Mouse (Mus musculus): ENCODE data around the gene Fam120a. TPM values are rescaled to one million over a fixed set of nuclear protein-coding genes. Genes with fewer than 3 reads are reported as not detected.

The Fam120a gene
- polyA plus RNA-seq, 1 experiment from 2014 or later, result 22.5 TPM

DNA sequence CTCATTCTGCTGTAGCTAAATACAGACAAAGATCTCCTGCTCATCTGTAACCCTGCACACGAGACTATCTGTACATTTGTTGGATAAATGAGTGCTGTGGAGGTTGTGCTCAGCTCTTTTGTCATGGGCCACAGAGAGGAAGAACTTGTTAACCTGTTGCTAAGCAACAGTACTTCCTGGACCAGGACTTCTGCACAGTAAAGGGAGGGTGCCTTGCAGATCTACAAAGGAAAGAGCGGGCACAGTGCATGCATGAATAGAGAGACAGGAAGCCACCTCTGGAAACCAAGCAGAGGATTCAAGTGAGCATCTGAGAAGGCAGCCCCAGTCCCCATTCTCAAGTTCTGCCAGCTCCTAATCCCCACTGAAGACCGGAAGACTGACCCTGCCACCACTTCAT, 27.1 kb upstream of the Fam120a start:
- WGBS, result 13% methylated on average over 3 of the region's 3 CpGs
- H3K27ac ChIP-seq (ENCODE audit: low read depth, low read length), result no peak overlapping the region
- DNase-seq (ENCODE audit: low spot score), result no peak

DNA sequence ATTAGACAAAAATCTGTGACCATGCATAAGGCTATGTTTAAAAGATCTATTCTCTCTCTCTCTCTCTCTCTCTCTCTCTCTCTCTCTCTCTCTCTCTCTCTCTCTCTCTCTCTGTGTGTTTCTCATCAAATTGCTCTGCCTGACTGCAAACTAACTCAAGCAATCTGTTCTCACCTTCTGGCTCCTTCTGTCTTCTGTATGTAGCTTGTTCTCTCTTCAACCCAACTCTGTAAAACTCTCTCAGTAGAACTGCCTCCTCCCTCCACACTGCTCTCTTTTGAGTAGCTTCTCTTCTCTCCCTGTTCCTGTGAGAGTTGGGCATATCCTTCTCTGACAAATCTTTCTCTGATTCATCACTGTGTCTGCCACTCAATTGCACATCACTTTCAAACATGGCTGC, 25.1 kb upstream of the Fam120a start:
- Histone ChIP-seq H3K27ac (ENCODE audit: low read depth, low read length) (no peak overlapping the region), H3K9me3 (ENCODE audit: control insufficient read depth, low read length) (no peaks in the 10 kb centered on the region), H3K4me1 (replicated peaks; ENCODE audit: control insufficient read depth, insufficient read depth, low read length) (peaks cover 5% of the 10 kb centered on the region; the same call in 1 of the 2 replicates), H3K4me2 (ENCODE audit: low read depth, low read length, severe bottlenecking) (no peak overlapping the region), H3K9ac (ENCODE audit: low read length) (no peak overlapping the region), H3K4me3 (ENCODE audit: low read depth, low read length) (no peak overlapping the region), H3K36me3 (ENCODE audit: control insufficient read depth, insufficient read depth, low read length) (no peaks in the 10 kb centered on the region), H3K27me3 (ENCODE audit: control insufficient read depth, insufficient read depth, low read length) (no peaks in the 10 kb centered on the region)
- DNase-seq (ENCODE audit: low spot score), result no peak
- no peak for ATAC-seq (replicated peaks; ENCODE audit: low FRiP score)

More for the DNA sequence above, 27.1 kb upstream of the Fam120a start:
- no peaks in the 10 kb centered on the region for H3K36me3 ChIP-seq (ENCODE audit: control insufficient read depth, insufficient read depth, low read length)
- no peak overlapping the region for H3K4me3 ChIP-seq (ENCODE audit: low read depth, low read length)
- H3K9me3 ChIP-seq (ENCODE audit: control insufficient read depth, low read length), result no peaks in the 10 kb centered on the region
- H3K9ac ChIP-seq (ENCODE audit: low read length), result no peak overlapping the region
- H3K27me3 ChIP-seq (ENCODE audit: control insufficient read depth, insufficient read depth, low read length), result no peaks in the 10 kb centered on the region
- H3K4me1 ChIP-seq (replicated peaks; ENCODE audit: control insufficient read depth, insufficient read depth, low read length), result peaks cover 5% of the 10 kb centered on the region; the same call in 1 of the 2 replicates
- H3K4me2 ChIP-seq (ENCODE audit: low read depth, low read length, severe bottlenecking), result no peak overlapping the region
- peak; percentile 58; the same call in 1 of the 2 replicates for ATAC-seq (replicated peaks; ENCODE audit: low FRiP score)

DNA sequence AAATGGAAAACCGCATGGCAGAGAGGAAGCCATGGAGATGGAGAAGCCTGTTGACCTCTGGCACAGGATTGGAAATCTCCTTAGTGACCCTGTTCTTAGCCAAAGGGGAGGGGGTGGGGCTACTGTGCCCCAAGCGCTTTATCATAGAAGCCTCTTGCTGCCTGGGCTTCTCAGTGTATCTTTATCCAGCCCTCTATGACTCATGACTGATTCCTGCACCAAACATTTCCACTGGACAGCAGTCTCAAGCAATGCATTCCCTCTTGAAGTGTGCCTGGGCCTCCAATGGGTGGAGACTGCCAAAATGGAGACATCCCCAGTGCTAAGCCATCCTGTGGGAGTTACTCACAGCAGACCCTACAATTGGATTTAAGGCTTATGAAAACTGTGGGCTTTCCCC, 22.3 kb upstream of the Fam120a start:
- no peaks in the 10 kb centered on the region for H3K27me3 ChIP-seq (ENCODE audit: control insufficient read depth, insufficient read depth, low read length)
- WGBS, result 80% methylated on average over 2 of the region's 2 CpGs
- H3K27ac ChIP-seq (ENCODE audit: low read depth, low read length), result no peak overlapping the region
- H3K4me3 ChIP-seq (ENCODE audit: low read depth, low read length), result no peak overlapping the region
- no peaks in the 10 kb centered on the region for H3K9me3 ChIP-seq (ENCODE audit: control insufficient read depth, low read length)
- DNase-seq (ENCODE audit: low spot score), result no peak
- peaks cover 2% of the 10 kb centered on the region; the same call in 1 of the 2 replicates for H3K4me1 ChIP-seq (replicated peaks; ENCODE audit: control insufficient read depth, insufficient read depth, low read length)
- H3K9ac ChIP-seq (ENCODE audit: low read length), result no peak overlapping the region
- no peak overlapping the region for H3K4me2 ChIP-seq (ENCODE audit: low read depth, low read length, severe bottlenecking)
- no peaks in the 10 kb centered on the region for H3K36me3 ChIP-seq (ENCODE audit: control insufficient read depth, insufficient read depth, low read length)
- no peak for ATAC-seq (replicated peaks; ENCODE audit: low FRiP score)

DNA sequence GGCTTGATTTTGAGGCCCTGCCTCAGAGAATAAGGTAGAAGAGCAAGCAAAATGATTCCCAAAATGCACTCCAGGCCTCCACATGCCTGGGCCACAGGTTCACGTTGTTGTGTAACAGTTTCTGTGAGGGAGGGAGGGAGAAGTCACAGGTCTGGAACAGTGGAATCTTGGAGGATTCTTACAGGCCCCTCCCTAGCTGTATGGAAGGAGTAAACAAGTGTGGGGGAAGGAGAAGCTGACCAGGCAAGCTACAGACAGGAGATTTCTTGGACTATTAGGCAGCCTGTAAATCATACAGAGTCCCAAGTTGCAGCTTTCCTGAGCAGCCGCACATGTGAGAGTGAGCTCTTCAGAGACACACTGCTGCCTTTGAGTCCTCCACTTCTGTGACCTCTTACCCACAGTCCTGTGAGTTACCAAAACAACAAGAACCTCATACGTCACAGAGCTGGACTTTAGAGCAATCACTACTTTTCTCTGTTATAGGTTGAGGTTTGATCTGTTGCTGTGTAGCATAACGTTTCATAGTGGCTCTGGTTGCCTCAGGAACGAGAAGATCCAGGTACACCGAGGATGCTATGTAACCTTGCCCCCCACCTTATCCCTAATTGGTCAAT, 14.8 kb upstream of the Fam120a start:
- 85% methylated on average over 6 of the region's 6 CpGs for WGBS
- no peak overlapping the region for H3K4me3 ChIP-seq (ENCODE audit: low read depth, low read length)
- no peaks in the 10 kb centered on the region for H3K36me3 ChIP-seq (ENCODE audit: control insufficient read depth, insufficient read depth, low read length)
- DNase-seq (ENCODE audit: low spot score) (no peak), ATAC-seq (replicated peaks; ENCODE audit: low FRiP score) (no peak)
- H3K4me2 ChIP-seq (ENCODE audit: low read depth, low read length, severe bottlenecking), result no peak overlapping the region
- no peak overlapping the region for H3K27ac ChIP-seq (ENCODE audit: low read depth, low read length)
- H3K9me3 ChIP-seq (ENCODE audit: control insufficient read depth, low read length), result no peaks in the 10 kb centered on the region
- H3K4me1 ChIP-seq (replicated peaks; ENCODE audit: control insufficient read depth, insufficient read depth, low read length), result no peaks in the 10 kb centered on the region
- no peak overlapping the region for H3K9ac ChIP-seq (ENCODE audit: low read length)
- H3K27me3 ChIP-seq (ENCODE audit: control insufficient read depth, insufficient read depth, low read length), result no peaks in the 10 kb centered on the region

DNA sequence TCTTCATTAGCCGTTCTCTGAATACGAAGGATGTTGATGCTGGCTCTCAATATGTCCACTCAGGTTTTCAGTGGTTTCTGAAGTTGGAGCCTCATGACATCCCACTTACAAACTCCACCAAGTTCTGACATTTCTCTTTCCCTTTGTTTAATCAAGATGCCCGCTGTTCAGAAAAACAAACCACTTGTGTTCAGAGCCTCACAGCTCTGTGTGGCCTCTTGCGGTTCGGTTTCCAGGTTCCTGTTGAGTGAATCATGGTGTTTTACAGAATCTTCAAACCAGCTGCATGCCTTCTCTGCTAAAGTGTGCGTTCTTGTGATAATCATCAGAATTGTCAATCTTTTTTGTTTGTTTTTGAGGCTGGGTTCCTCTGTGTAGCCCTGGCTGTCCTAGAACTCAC, 11.3 kb upstream of the Fam120a start:
- WGBS, result 84% methylated on average over 6 of the region's 6 CpGs

DNA sequence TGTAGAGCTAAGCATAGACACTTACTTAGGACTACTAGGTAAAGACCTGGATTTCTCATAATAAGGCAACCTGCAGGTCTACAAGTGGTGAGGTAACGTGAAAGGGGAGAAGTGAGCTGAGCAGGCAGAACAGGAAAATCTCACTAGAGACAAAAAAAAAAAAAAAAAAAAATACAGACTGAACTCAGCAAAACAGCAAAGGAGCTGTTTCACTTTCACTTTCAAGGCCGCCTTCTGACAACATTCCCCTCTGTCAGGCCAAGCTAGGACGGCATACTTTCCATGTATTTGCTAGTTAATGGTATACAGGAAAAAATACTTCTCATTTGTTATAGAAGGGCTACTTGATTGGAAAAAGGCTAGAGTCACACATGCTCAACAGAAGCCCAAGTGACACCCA, 10.0 kb upstream of the Fam120a start:
- Histone ChIP-seq H3K27ac (ENCODE audit: low read depth, low read length) (no peak overlapping the region), H3K9me3 (ENCODE audit: control insufficient read depth, low read length) (no peaks in the 10 kb centered on the region), H3K4me1 (replicated peaks; ENCODE audit: control insufficient read depth, insufficient read depth, low read length) (no peaks in the 10 kb centered on the region), H3K9ac (ENCODE audit: low read length) (no peak overlapping the region), H3K4me3 (ENCODE audit: low read depth, low read length) (no peak overlapping the region), H3K36me3 (ENCODE audit: control insufficient read depth, insufficient read depth, low read length) (no peaks in the 10 kb centered on the region), H3K4me2 (ENCODE audit: low read depth, low read length, severe bottlenecking) (no peak overlapping the region), H3K27me3 (ENCODE audit: control insufficient read depth, insufficient read depth, low read length) (no peaks in the 10 kb centered on the region)
- ATAC-seq (replicated peaks; ENCODE audit: low FRiP score) (no peak), DNase-seq (ENCODE audit: low spot score) (no peak)
- WGBS, result 79% methylated on average over 3 of the region's 3 CpGs

More for the DNA sequence above, 11.3 kb upstream of the Fam120a start:
- no peaks in the 10 kb centered on the region for H3K9me3 ChIP-seq (ENCODE audit: control insufficient read depth, low read length)
- H3K4me3 ChIP-seq (ENCODE audit: low read depth, low read length), result no peak overlapping the region
- H3K4me2 ChIP-seq (ENCODE audit: low read depth, low read length, severe bottlenecking), result no peak overlapping the region
- H3K36me3 ChIP-seq (ENCODE audit: control insufficient read depth, insufficient read depth, low read length), result no peaks in the 10 kb centered on the region
- no peaks in the 10 kb centered on the region for H3K27me3 ChIP-seq (ENCODE audit: control insufficient read depth, insufficient read depth, low read length)
- no peaks in the 10 kb centered on the region for H3K4me1 ChIP-seq (replicated peaks; ENCODE audit: control insufficient read depth, insufficient read depth, low read length)
- no peak overlapping the region for H3K9ac ChIP-seq (ENCODE audit: low read length)
- ATAC-seq (replicated peaks; ENCODE audit: low FRiP score), result no peak
- H3K27ac ChIP-seq (ENCODE audit: low read depth, low read length), result no peak overlapping the region
- peak; percentile 35 for DNase-seq (ENCODE audit: low spot score)

DNA sequence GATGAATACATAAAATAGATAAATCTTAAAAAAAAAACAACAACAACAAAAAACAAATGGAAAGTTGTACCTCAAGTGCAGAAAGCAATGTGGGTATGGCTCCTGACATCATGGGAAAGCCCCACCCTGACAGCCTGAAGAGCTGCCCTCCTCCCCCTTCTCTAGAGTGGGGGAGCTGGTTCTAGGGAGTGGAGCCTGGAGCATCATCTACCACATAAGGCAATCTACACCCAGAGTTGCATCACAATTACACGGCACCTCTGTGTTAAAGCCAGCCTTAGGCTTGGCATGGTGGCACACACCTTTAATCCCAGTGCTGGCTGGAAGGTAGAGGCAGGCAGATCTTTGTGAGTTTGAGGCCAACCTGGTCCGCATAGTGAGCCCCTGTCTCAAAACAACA, 6.9 kb upstream of the Fam120a start:
- DNase-seq (ENCODE audit: low spot score), result no peak
- WGBS, result 88% methylated on average over 2 of the region's 2 CpGs
- Histone ChIP-seq H3K9me3 (ENCODE audit: control insufficient read depth, low read length) (no peaks in the 10 kb centered on the region), H3K9ac (ENCODE audit: low read length) (no peak overlapping the region), H3K27ac (ENCODE audit: low read depth, low read length) (no peak overlapping the region), H3K27me3 (ENCODE audit: control insufficient read depth, insufficient read depth, low read length) (no peaks in the 10 kb centered on the region), H3K4me2 (ENCODE audit: low read depth, low read length, severe bottlenecking) (no peak overlapping the region), H3K4me1 (replicated peaks; ENCODE audit: control insufficient read depth, insufficient read depth, low read length) (no peaks in the 10 kb centered on the region), H3K36me3 (ENCODE audit: control insufficient read depth, insufficient read depth, low read length) (no peaks in the 10 kb centered on the region), H3K4me3 (ENCODE audit: low read depth, low read length) (no peak overlapping the region)
- ATAC-seq (replicated peaks; ENCODE audit: low FRiP score), result no peak

DNA sequence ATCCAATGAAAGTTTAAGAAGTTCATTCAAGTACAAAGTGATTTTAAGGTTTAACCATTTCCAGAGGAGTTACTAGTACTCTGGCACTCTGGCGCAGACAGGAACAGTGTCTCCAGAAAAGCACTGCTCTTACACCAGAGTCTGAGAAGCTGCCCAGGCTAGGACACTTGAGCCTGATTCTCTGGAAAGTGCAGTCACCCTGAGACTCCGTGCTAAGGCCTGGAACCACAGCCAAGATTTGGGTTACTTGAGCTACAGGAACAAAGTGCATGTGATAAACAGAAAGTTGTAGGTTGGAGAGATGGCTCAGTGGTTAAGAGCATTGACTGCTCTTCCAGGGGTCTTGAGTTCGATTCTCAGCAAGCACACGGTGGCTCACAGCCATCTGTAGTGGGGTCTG, 6.4 kb upstream of the Fam120a start:
- no peak for ATAC-seq (replicated peaks; ENCODE audit: low FRiP score)
- no peak overlapping the region for H3K4me3 ChIP-seq (ENCODE audit: low read depth, low read length)
- no peak overlapping the region for H3K9ac ChIP-seq (ENCODE audit: low read length)

DNA sequence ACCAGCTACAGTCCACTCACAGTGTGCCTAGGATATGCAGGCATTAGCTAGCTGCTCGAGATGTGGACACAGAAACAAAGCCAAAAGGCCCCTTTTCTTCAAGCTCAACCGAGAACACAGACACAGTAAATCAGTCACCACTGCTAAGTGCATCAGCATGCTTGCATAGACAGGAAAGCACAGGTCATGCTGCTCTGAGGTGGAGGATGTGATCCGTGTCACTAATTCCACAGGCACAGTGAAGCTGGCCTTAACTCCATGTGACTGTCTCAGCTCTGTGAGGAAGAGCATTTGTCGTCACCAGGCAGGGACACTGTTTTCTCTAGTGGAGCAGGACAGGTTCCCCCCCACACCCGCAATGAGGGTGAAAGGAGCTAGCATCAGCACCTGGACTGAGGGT, 5.4 kb upstream of the Fam120a start:
- Histone ChIP-seq H3K9me3 (ENCODE audit: control insufficient read depth, low read length) (no peaks in the 10 kb centered on the region), H3K27ac (ENCODE audit: low read depth, low read length) (no peak overlapping the region), H3K27me3 (ENCODE audit: control insufficient read depth, insufficient read depth, low read length) (no peaks in the 10 kb centered on the region), H3K4me3 (ENCODE audit: low read depth, low read length) (no peak overlapping the region), H3K9ac (ENCODE audit: low read length) (no peak overlapping the region), H3K4me2 (ENCODE audit: low read depth, low read length, severe bottlenecking) (no peak overlapping the region), H3K36me3 (ENCODE audit: control insufficient read depth, insufficient read depth, low read length) (no peaks in the 10 kb centered on the region), H3K4me1 (replicated peaks; ENCODE audit: control insufficient read depth, insufficient read depth, low read length) (no peaks in the 10 kb centered on the region)
- no peak for ATAC-seq (replicated peaks; ENCODE audit: low FRiP score)
- no peak for DNase-seq (ENCODE audit: low spot score)
- 62% methylated on average over 5 of the region's 5 CpGs for WGBS

More for the DNA sequence above, 6.4 kb upstream of the Fam120a start:
- Histone ChIP-seq H3K9me3 (ENCODE audit: control insufficient read depth, low read length) (no peaks in the 10 kb centered on the region), H3K4me1 (replicated peaks; ENCODE audit: control insufficient read depth, insufficient read depth, low read length) (no peaks in the 10 kb centered on the region), H3K27me3 (ENCODE audit: control insufficient read depth, insufficient read depth, low read length) (no peaks in the 10 kb centered on the region), H3K4me2 (ENCODE audit: low read depth, low read length, severe bottlenecking) (no peak overlapping the region), H3K27ac (ENCODE audit: low read depth, low read length) (no peak overlapping the region), H3K36me3 (ENCODE audit: control insufficient read depth, insufficient read depth, low read length) (no peaks in the 10 kb centered on the region)
- 84% methylated on average over 4 of the region's 4 CpGs for WGBS
- DNase-seq (ENCODE audit: low spot score), result no peak

All from forebrain, embryonic 11.5 days (tissue).